Mouse (Mus musculus) thymus, postnatal 10 days (tissue): Measurements from ENCODE around the gene Urgcp.

Experiments used
- DNase-seq, 2 experiments: peaks; one replicate each; pipeline ENCODE4 v3.0.0; 2021; ENCODE audit warnings: low spot score in 2 of 2

Gene Urgcp

GRCm38 (mm10) chr11:5715179-5715578, 47.0 kb downstream of the Urgcp start:
- DNase-seq, result no peak

DNA sequence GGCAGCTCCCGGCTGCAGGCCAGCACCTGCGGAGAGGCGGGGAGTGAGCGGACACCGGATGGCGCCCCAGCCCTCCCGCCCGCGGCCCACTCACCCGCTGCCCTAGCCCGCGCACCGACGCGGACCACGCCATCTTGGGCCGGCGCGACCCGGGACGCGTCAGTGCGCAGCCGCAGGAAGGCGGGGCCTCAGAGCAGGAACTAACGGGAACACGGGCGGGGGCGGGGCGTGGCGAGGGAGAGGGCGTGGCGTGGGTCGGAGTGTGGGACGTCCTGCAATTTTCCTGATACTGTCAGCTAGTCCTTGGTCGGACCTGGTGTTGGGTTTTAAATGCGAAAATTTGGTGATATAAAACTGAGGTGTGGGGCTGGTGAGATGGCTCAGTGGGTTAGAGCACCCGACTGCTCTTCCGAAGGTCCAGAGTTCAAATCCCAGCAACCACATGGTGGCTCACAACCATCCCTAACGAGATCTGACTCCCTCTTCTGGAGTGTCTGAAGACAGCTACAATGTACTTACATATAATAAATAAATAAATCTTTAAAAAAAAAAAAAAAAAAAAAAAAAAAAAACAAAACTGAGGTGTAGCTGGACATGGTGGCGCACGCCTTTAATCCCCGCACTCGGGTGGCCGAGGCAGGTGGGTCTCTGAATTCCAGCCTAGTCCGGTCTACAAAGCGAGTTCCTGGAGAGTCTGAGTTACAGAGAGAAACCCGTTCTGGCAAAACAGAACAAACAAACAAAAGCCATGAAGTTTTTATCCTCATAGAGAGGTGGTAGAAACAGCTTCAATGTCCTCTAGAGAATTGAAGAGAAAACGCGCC, 54.4 kb downstream of the Urgcp start:
- DNase-seq, result peak; percentile 72 to 87

GRCm38 (mm10) chr11:5706874-5707529, 55.2 kb downstream of the Urgcp start:
- peak in 1 of 2 experiments; percentile 41 for DNase-seq

- DNase-seq, result no peak
These were observed 56.2 kb downstream of the Urgcp start for GRCm38 (mm10) chr11:5705972-5706371.

GRCm38 (mm10) chr11:5703341-5703740, 58.8 kb downstream of the Urgcp start:
- no peak for DNase-seq

- DNase-seq, result no peak
These were observed 59.2 kb downstream of the Urgcp start for GRCm38 (mm10) chr11:5702957-5703332.

DNA sequence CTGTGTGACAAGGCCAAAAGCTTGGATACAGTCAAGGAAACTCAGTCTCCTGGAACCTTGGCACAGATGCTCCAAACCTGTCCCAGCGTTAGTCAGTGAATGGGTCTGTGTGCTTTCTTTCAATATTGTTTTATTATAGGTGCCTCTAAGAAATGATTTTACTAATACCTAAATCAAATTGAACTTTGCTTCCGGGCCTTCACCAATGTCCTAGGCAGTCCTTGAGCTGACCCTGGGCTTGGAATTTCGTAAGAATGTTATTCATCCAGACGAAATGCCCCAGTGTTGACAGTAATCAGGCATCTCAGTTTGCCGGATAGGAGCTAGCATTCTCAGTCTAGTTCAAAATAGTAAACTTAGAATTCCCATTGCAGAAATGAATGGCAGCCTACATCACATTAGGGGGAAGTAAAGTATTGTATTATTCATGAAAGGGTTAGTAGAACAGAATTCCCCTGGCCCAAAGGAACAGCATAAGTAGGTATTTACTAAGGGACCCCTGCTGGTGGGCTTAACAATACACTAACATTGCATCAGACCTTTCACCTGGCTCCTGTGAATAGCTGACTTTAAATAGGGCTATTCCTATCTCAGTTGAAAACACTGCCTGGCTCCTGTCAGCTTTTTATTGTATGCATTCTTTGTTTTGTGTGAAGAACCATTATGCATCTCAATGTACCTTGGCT, 59.8 kb downstream of the Urgcp start:
- no peak for DNase-seq

DNA sequence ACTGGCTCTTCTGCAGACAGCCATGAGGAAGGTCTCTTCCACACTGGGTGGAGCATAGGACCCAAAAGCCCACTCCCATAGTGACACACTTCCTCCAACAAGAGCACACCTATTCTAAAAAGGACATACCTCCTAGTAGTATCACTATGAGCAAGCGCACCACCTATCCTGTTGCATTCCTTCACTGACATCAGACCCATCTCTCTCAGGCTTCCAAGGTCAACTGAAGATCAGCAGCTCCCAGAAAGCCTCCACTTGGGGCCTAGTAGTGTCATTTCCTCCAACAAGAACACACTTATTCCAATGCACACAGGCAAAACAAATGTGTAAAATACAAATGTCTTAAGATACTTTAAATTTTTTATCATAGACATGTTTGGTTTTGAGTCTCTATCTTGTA, 60.4 kb downstream of the Urgcp start:
- DNase-seq, result no peak

GRCm38 (mm10) chr11:5701300-5701699, 60.9 kb downstream of the Urgcp start:
- no peak for DNase-seq

GRCm38 (mm10) chr11:5700808-5701207, 61.4 kb downstream of the Urgcp start:
- DNase-seq, result no peak

- DNase-seq, result peak in 1 of 2 experiments; percentile 35
These were observed 70.4 kb downstream of the Urgcp start for GRCm38 (mm10) chr11:5691775-5692174.

DNA sequence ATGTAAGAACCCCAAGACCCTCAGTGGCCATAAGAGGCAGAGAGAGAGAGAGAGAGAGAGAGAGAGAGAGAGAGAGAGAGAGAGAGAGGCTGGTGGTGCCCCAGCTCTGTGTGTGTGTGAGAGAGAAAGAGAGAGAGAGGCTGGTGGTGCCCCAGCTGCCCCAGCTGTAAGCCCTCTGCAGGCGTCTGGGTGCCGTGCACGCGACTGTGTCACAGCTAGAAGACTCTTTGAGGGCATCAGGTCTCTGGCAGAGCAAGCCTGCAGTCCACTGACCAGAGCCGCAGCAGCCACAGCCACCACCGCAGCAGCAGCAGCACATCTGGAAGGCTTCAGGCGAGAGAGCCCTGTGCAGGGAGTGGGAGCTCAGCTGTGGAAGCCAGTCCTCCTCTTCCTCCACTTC, 77.9 kb downstream of the Urgcp start:
- DNase-seq, result no peak

- DNase-seq, result no peak
These were observed 79.6 kb downstream of the Urgcp start for GRCm38 (mm10) chr11:5682541-5682940.
